Comparison of ENCODE assay signal across 20 mouse cellular contexts in genomic region chr2:27358461-27358860, GRCm38 (mm10).
DNase-seq lines count a peak whose midpoint lies in the region; ATAC-seq lines count a peak whose summit lies in the region.
"Had no signal": no experiment of that assay in that cellular context is flagged by ENCODE, and none has a peak within 500 bp of the region (broad histone marks: within the 10 kb centered on the region; RNA-seq: fewer than 3 reads in every experiment).

No protein-coding gene starts in this region.

- no peak overlapping the region for H3K4me2 ChIP-seq in hindbrain, embryonic 13.5 days
- H3K4me2 ChIP-seq in hindbrain, embryonic 14.5 days (replicated peaks), result no peak overlapping the region
- no peak overlapping the region for H3K4me2 ChIP-seq in midbrain, embryonic 14.5 days (ENCODE audit: low read length)
- H3K4me2 ChIP-seq: heart, embryonic 15.5 days; kidney, embryonic 15.5 days; lung, embryonic 15.5 days had no signal

- H3K9me3 ChIP-seq in hindbrain, embryonic 13.5 days, result no peaks in the 10 kb centered on the region
- H3K9me3 ChIP-seq in hindbrain, embryonic 14.5 days (ENCODE audit: control insufficient read depth, low read length), result no peaks in the 10 kb centered on the region
- no peaks in the 10 kb centered on the region for H3K9me3 ChIP-seq in midbrain, embryonic 14.5 days (ENCODE audit: control insufficient read depth, low read length)
- H3K9me3 ChIP-seq: heart, embryonic 15.5 days; kidney, embryonic 15.5 days; lung, embryonic 15.5 days had no signal

- no peaks in the 10 kb centered on the region for H3K36me3 ChIP-seq in hindbrain, embryonic 13.5 days
- no peaks in the 10 kb centered on the region for H3K36me3 ChIP-seq in hindbrain, embryonic 14.5 days (replicated peaks; ENCODE audit: control insufficient read depth, insufficient read depth)
- no peaks in the 10 kb centered on the region for H3K36me3 ChIP-seq in midbrain, embryonic 14.5 days (ENCODE audit: control insufficient read depth, insufficient read depth, low read length)
- H3K36me3 ChIP-seq: heart, embryonic 15.5 days; kidney, embryonic 15.5 days; lung, embryonic 15.5 days had no signal

- no peak overlapping the region for H3K4me3 ChIP-seq in hindbrain, embryonic 13.5 days
- no peak overlapping the region for H3K4me3 ChIP-seq in hindbrain, embryonic 14.5 days (replicated peaks; ENCODE audit: low read length)
- H3K4me3 ChIP-seq in midbrain, embryonic 14.5 days (replicated peaks; ENCODE audit: low read depth, low read length), result no peak overlapping the region
- H3K4me3 ChIP-seq: heart, adult 2 months; heart, embryonic 15.5 days; kidney, embryonic 15.5 days; lung, embryonic 15.5 days had no signal

- no peak for ATAC-seq in hindbrain, embryonic 13.5 days (ENCODE audit: low FRiP score)
- ATAC-seq in hindbrain, embryonic 14.5 days (ENCODE audit: low FRiP score), result no peak
- no peak for ATAC-seq in midbrain, embryonic 14.5 days (ENCODE audit: low FRiP score, low TSS enrichment)
- no peak for ATAC-seq in activated CD4-positive, CD25-positive, alpha-beta regulatory T cell, adult 4 months
- ATAC-seq: forebrain, embryonic 14.5 days; intestine, postnatal 0 days had no signal

- 33% methylated on average over 2 of the region's 2 CpGs for WGBS in hindbrain, embryonic 13.5 days
- 39% methylated on average over 2 of the region's 2 CpGs for WGBS in hindbrain, embryonic 14.5 days
- 14% methylated on average over 2 of the region's 2 CpGs for WGBS in midbrain, embryonic 14.5 days

- H3K27ac ChIP-seq in hindbrain, embryonic 13.5 days, result peak overlapping the region; percentile 75
- no peak overlapping the region; the same call in 1 of the 2 replicates for H3K27ac ChIP-seq in hindbrain, embryonic 14.5 days
- H3K27ac ChIP-seq in midbrain, embryonic 14.5 days (replicated peaks; ENCODE audit: low read depth, low read length), result peak overlapping the region; percentile 61
- H3K27ac ChIP-seq: heart, adult 2 months; heart, embryonic 15.5 days; kidney, embryonic 15.5 days; liver, embryonic 14.5 days; lung, embryonic 15.5 days had no signal

- DNase-seq in hindbrain, embryonic 14.5 days (ENCODE audit: low spot score), result no peak
- DNase-seq in urinary bladder, adult 18-20 months (ENCODE audit: low spot score in 2 of 2), result peak; percentile 57 to 75
- no peak for DNase-seq in urinary bladder, postnatal 10 days (ENCODE audit: low spot score)
- DNase-seq in midbrain, embryonic 14.5 days, result peak; percentile 51
- DNase-seq in urinary bladder, postnatal 36 days (ENCODE audit: low spot score in 2 of 2), result peak; percentile 46 to 65
- DNase-seq in right cerebral cortex, adult 18-20 months, result no peak
- DNase-seq: adrenal gland, postnatal 25 days; cerebellum, adult 18-20 months; gastrocnemius, postnatal 14 days; heart, adult 2 months; right cerebral cortex, postnatal 25 days; thymus, adult 2 months had no signal

- peaks cover 88% of the 10 kb centered on the region for H3K4me1 ChIP-seq in hindbrain, embryonic 13.5 days (replicated peaks)
- peaks cover 61% of the 10 kb centered on the region for H3K4me1 ChIP-seq in hindbrain, embryonic 14.5 days (replicated peaks; ENCODE audit: control insufficient read depth, insufficient read depth, low read length)
- H3K4me1 ChIP-seq in midbrain, embryonic 14.5 days (ENCODE audit: control insufficient read depth, insufficient read depth, low read length), result peaks cover 49% of the 10 kb centered on the region
- H3K4me1 ChIP-seq: lung, embryonic 15.5 days had no signal

- no peaks in the 10 kb centered on the region for H3K27me3 ChIP-seq in hindbrain, embryonic 13.5 days
- no peaks in the 10 kb centered on the region for H3K27me3 ChIP-seq in hindbrain, embryonic 14.5 days (ENCODE audit: control insufficient read depth, insufficient read depth, low read length)
- H3K27me3 ChIP-seq in midbrain, embryonic 14.5 days (ENCODE audit: control insufficient read depth, insufficient read depth, low read length), result no peaks in the 10 kb centered on the region
- H3K27me3 ChIP-seq: heart, embryonic 15.5 days; kidney, embryonic 15.5 days; lung, embryonic 15.5 days had no signal

- no peak overlapping the region for H3K9ac ChIP-seq in hindbrain, embryonic 13.5 days
- H3K9ac ChIP-seq in hindbrain, embryonic 14.5 days, result no peak overlapping the region
- no peak overlapping the region for H3K9ac ChIP-seq in midbrain, embryonic 14.5 days (replicated peaks; ENCODE audit: low read length)
- H3K9ac ChIP-seq: heart, embryonic 15.5 days; kidney, embryonic 15.5 days; liver, embryonic 14.5 days; lung, embryonic 15.5 days had no signal

Comparison
In these comparisons a context has a peak if more than half of its experiments do, and no peak if none do; other contexts are left out.
1. DNase-seq: peak in urinary bladder, adult 18-20 months (2 of 2), midbrain, embryonic 14.5 days (single experiment) and urinary bladder, postnatal 36 days (2 of 2); none in hindbrain, embryonic 14.5 days (single experiment), urinary bladder, postnatal 10 days (single experiment) and right cerebral cortex, adult 18-20 months (single experiment).